Mouse (Mus musculus): ENCODE measurements around the gene Rnf186.
"Not testable (repeated sequence)": the region's sequence is repeated elsewhere in the genome, so short reads cannot be mapped to it uniquely, and the experiment has no call there.

Rnf186 gene

DNA sequence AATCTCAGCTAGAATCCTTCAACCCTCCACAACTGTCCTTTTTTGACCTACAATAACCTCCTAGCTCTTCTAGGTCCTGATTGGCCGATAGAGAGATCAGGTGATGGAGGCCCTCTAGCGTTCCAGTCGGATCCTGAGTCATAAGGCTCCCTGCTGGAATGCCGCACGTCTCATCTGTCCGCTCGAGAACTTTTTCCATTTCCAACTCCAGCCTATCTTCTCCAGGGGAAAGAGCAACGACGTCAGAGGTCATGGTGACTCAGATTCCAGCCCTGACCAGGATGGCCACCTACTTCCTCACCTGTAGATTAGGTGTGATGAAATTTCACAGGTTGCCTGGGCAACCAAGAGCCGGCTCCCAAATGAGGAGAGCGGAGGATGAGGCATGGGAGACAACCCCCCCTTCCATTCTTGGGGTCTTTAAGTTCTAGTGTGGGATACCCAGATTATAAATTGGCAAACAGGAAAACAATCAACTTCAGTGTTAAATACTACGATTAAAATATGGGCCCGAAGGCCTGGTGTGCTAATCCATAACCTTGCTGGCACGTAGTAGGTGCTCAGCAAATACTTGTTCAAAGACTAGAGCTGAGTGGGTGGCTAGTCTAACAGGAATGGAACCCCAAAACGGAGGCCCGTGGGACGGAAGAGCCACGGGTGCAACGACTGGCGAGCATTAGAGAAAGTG lies 5.4 kb downstream of the Rnf186 start:
- DNase-seq: peak; percentile 79

DNA sequence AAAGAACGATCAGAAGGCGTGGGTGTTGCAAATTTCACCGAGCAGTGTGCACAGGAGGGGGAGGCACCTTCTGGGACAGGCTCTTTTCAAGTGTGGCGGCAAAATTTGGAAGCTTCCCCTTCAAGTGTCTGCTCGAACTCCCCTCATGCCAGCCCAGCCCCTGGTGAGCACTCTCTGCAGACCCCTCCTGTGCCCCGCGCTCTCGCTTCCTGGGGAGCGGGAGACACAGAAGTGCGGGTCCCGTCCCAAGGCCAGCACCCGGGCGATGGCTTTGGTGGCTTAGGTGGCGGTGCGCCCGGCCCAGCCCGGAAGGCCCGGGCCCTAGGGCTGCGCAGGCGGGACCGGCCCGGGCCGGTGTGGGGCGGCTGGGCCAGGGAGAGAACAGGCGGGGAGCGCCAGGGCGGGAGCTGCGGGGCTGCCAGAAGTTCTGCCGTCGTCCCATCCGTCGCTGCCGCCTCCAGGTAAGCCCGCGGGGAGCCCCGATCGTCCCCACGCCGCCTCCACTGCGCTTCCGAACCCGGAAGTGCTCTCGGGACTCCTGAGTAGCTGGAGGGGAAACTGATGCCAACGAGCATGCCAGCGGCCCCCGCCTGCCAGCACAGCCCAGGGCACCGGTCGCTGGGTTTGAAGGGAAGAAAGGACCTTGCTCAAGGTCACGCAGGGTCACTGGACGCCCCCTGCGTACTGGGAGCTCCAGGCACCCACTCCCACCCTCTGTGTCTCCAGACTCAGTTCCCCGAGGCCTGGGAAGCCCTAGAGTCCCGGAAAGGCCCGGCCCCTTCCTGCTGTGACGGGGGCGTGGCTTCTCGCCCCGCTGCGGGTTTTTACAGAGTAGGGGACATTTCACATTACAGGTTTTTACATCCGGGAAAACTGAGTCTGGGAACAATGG lies 6.2 kb downstream of the Rnf186 start, which contains the start of gene Tmco4:
Gene Tmco4 (plus strand): TSS at position 62 of the 892 bp plus-strand sequence.
- DNase-seq: peak; percentile 89

DNA sequence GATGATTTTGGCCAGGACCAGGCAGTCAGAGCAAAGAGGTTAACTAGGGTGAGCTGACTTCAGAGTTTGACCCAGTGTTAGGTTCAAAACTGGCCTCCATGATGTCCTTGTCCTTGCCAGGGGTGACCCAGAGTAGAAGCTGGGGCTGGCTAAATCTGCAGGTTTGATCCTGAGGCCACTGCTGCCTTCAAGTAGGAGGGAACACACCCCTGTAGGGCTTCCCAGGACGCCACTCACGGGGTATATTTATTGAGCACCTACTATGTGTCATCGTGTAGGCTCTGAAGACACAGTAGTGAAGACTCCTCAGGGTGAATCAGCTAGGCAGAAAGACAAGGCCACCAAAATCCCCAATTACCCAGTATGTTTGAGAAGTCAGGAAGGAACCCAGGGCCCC lies 6.8 kb downstream of the Rnf186 start:
- DNase-seq: no peak

DNA sequence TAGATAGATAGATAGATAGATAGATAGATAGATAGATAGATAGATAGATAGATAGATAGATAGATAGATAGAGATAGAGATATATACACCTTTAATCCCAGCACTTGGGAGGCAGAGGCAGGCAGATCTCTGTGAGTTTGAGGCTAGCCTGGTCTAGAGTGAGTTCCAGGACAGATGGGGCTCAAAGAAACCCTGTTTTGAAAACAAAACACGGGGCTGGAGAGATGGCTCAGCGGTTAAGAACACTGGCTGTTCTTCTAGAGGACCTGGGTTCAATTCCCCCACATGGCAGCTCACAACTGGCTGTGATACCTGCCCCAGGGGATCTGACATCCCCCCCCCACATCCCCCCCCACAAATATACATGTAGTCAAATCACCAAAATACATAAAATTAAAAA lies 7.6 kb downstream of the Rnf186 start:
- not testable (repeated sequence) for DNase-seq

DNA sequence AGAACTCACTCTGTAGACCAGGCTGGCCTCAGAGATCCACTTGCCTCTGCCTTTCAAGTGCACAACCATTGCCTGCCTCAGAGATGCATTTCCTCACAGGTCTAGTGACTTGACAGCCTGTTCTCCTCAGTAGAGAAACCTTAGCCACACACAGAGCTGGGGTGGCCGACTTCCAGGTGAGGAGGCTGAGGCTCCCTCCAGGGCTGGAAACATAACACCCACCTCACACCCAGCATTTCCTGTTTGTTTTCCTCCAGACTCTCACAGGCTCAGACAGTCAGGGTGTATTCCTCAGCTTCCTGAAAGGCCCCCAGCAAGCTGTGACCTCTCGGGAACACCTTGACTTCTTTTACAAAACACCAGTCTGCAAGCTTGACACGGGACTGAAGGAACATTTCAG lies 8.3 kb downstream of the Rnf186 start:
- no peak for DNase-seq

DNA sequence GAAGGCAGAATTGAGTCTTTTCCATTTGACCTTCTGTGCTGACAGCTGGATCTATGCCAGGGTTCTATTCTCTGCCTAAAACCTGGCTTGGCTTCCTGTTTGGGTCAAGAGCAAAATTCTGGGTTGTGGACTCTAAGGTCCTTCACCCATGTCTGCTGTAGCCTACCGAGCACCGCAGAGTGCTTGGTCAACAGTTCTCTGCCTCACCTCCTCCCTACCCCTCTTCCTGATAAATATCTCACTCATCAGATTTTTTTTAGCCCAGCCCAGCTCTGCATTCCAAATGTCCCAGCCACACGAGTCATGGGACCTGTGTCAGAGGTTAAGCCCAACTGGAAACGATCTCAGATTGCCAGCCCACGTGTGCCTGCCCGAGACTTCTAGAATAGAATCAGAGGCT lies 9.1 kb downstream of the Rnf186 start:
- DNase-seq: peak; percentile 62

DNA sequence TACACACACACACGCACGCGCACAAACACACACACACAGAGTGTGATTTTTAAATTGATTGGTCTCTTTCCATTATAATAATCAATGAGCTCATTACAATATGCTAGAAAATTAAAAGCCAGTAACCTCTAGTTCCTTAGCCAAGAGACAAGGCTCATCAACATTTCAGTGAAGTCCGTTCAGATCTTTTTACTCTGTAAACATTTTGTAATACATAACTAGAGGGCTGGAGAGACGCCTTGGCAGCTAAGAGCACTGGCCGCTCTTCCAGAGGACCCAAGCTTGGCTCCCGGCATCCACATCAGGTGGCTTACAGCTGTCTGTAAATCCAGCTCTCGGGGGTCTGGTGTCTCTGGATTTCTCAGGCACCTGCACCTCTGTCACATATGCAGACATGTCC lies 13.1 kb downstream of the Rnf186 start:
- no peak for DNase-seq

DNA sequence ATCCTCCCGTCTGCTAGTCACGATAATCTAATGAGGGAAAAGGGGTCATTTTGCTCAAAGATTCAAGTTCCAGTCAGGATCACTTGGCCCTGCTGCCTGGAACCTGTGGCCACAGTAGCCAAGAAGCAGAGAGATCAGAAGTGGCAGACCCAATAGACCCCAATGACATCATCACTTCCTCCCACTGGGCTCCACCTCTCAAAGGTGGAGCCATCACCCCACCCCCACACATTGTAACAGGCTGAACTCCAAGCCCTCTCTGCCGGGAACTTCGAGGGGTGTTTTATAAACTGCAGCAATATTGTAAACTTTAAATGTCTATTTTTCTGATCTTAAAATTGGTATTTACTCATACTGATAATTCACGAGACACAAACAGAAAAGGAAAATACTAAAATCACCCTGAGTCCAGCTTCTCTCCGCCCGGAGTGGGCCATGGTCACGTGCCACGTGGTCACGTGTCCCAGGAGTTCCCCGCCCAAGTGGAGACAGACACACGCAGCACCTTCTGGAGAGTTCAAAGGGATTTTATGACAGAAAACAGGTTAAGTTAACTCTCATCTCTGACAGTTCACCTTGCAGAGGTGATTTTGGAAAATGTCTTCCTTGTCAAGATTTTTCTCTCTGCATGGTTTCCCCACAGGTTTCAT lies 14.0 kb downstream of the Rnf186 start:
- DNase-seq: no peak

DNA sequence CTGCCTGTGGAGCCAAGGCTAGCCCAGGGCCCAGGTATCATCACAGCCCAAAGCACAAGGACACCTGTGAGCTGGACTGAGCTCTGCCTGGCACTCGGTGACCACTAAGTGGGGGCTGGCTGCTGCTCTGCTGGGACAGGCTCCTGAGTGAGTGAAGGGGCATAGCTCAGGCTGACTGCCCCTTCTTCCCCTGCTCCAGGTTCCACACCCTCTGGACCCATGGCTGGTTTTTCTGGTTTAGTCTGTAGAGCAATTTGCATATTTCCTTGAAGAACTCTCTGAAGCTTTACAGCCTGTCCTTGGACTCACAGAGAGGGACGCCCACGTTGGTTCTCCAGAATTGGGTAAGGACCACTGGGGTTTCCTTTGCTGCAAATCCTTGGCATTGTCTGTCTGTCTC lies 16.5 kb downstream of the Rnf186 start:
- DNase-seq: no peak

DNA sequence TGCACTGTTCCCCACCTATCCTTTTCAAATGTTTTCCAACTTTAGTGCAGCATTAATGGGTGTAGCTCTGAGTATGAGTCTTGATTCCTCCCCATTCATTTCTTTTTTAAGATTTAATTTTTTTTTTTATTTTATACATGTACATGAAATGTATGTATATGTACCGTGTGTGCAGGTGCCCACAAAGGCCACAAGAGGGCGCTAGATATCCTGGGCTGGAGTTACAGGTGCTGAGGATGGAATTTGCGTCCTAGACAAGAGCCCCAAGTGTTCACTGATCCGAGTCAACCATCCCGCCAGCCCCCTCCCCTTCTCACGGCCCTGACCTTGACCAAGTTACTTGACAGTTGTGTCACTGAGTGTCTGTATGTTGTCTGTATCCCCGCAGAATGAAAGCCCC lies 17.8 kb downstream of the Rnf186 start:
- DNase-seq: no peak

DNA sequence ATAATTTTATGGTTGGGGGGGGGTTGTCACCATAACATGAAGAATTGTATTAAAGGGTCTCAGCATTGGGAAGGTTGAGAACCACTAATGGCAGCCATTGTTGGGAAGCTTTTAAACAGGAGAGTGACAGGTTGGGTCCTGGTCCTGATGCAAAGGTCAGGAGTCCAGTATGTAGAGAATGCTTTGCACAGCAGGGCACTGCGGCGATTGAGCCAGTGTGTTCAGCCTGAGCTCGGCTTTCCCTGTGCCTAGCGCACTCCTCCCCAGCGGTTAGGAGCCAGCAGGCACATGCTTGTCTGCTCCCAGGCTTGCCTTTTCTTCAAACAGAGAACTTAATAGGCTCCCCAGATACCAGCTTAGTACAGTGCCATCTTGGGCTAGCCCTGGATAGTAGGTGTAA lies 19.4 kb downstream of the Rnf186 start:
- no peak for DNase-seq

DNA sequence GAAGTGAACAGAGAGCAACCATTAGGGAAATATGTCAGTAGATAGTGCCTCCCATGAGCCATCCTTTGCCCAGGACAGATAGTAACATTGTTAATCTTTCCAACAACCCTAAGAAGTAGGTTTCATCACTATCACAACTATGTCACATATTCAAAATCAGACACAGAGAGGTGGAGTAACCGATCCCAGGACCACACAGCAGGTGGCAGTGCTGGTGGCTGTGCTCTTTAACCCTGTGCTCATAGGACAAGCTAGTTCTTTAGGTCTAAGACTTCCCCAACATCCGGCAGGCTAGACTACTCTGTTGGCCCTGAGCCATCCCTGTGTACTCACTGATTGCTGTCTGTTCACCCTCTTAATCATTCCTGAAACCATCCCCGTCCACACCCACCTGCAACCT lies 27.5 kb downstream of the Rnf186 start:
- DNase-seq: no peak

DNA sequence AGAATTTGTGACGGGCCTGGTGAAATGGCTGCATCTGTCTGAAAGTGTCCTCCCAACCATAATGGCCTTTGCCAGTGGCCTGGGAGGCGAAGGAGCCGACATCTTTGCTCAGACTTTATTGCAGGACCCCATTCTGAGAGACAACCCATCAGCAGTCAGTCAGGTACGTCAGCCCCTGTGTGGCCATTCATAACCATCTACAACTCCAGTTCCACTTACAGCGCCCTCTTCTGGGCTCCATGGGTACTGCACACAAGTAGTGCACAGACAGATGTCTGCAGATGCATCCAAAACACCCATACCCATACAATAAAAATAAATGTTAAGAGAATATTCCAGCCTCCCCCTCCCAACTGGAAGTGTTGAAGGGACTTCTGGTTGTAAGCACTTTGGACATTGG lies 29.5 kb downstream of the Rnf186 start:
- DNase-seq: peak; percentile 37

DNA sequence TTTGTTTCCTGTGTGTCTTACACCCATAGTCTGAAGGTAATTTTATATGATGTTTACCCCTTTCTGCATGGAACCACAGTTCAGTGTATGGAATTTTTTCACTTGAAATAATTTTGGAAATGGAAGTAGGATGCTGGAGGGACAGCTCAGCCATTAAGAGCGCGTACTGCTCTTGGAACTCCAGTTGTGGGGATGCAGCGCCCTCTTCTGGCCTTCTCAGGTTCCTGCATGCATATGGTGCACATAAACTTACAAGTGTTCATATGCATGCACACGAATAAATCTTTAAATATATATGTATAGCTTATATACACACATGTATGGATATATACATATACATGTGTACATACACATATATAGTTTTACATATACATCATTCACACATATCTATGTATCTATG lies 30.2 kb downstream of the Rnf186 start:
- no peak for DNase-seq

DNA sequence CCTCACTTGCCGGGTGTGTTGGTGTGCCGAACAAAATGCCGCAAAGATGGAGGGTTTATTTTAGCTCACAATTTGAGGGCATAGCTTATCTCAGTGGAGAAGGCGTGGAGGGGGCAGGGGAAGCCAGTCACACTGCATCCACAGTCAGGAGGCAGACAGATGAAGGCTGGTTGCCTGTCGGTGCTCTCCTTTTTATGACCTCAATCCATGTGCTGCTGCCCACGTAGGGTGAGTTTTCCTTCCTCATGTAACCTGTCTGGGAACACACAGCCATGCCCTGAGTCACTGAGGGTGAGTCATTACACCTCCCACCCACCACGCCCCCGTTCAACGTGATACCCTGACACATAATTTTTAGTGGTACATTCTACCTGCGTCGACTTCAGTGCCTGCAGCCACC lies 31.7 kb downstream of the Rnf186 start:
- DNase-seq: no peak

DNA sequence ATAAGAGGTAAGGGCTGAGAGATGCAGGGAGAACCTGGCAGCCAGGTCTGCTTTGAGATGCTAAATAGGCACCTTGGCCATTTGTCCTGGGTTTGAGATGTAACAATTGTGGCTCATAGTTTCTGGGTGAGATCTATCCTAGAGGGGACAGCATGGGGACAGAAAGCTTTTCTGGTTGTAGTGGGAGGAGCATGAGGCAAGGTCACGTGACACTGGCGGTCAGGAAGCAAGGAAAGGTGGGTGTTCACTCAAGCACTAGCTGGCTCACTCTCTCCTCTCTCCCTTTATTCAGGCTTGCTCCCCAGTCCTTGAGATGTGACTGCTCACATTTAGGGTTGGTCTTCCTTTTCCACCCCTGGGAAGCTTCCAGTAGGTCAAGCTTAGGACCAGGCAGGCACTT lies 34.1 kb downstream of the Rnf186 start:
- DNase-seq: no peak

DNA sequence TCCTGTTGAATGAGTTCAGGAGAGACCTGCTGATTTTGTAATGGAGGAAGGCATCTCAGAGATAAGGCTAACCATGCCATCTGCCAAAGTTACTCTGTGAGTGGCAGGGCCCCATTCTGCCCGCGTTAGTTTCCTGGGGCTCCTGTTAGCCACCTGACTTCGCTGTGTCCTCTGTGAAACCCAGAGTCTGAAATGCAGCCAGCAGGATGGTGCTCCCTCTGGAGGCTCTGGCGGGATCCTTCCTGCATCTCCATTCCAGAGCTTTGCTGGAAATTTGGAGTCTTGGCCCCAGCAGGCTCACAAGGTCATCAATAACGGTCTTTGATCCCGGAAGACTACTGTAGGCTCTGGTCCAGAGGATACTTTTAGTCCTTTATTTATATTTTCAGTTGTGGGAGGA lies 34.5 kb downstream of the Rnf186 start:
- peak; percentile 63 for DNase-seq

DNA sequence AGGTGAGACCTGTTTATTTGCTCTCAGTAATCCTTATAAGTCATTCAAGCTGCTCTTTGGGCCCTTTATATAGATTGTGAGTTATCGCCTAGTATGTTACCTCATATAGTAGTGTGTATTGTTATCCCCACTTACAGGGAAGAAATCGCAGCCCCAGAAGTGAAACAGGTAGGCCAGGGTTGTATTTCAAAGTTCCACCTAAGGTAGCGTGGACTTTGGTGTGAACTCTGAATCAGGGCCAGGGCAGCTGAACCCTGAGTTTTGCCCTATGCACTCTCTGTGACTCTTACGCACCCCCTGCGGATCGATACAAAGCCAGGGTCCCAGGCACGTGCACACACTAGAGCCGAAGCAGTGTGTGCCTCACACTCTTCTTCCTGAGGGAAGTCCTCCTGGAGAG lies 37.2 kb downstream of the Rnf186 start:
- DNase-seq: no peak

DNA sequence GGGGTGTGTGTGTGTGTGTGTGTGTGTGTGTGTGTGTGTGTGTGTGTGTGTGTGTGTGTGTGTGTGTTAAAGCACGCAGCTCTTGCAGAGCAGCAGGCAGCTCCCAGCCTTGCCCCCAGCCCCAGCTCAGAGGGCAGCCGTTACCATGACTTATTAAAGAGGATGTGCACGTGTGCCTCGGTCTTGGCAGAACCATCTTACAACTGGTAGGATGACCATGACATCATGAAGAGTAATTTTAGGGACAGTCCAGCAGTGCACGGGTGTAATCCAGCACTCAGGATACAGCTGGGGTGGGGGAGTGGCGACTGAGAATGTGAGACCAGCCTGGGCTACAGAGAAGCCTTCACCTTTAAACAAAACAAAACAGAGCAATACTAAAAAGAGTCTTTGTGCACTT lies 38.3 kb downstream of the Rnf186 start:
- no peak for DNase-seq

DNA sequence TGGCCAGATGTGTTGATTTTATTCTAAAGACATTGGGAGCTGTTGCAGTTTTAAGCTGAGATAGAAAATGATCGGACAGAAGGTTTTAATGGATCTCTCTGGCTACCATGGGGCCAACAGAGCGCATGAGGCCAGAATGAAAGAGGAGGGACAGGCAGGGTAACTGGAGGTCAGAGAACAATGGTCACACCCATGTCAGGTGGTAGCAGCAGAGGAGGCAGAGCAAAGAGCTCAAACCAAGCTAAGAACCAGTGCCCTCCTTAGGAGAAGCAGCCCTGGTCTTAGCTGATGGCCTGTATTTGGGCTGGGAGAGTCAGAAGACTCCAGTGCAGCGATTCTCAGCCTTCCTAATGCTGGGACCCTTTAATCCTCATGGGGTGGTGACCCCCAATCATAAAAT lies 40.4 kb downstream of the Rnf186 start:
- DNase-seq: no peak

DNA sequence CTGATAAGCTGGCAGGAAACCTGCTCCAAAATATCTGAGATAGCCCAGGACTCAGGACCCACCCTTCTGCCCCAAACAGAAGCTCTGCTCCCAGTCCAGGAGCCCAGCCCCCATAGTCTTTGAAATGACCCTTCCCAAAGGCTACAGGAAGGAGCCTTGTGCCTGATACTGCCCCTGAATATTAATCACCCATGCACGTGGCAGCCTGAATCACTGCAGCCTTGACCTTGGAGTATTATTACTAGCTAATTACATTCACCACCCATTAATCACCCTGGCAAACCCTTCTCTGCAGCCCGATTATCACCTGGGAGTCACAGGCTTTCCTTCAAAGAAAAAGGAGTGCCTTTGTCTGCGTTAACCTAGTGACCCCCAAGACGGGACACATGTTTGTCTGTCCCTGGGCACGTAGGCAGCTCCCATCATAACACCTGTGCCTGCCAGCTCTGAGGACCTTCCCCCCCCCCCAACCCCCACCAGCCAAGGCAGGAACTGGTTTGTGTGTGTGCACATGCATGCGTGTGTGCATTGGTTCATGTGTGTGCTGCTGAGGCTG lies 41.1 kb downstream of the Rnf186 start:
- DNase-seq: no peak

DNA sequence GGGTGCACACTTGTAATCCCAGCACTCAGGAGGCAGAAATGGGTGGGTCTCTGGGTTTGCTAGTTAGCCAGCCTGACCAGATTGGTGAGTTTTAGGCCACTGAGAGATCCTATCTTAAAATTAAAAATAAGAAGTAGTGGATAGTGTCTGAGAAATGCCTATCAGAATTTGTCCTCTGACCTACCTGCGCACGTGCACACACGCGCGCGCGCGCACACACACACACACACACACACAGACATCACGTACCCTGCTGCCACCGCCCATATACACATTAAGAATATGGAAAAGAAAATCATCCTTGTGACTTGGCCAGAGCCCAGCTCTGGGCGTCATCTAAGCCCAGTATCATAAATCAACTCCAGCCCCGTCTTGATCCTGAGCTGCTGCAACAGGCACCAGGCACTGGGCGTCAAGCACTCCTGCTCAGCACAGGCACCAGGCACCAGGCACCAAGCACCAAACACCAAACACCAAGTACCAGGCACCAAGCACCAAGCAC lies 44.3 kb downstream of the Rnf186 start:
- DNase-seq: no peak

DNA sequence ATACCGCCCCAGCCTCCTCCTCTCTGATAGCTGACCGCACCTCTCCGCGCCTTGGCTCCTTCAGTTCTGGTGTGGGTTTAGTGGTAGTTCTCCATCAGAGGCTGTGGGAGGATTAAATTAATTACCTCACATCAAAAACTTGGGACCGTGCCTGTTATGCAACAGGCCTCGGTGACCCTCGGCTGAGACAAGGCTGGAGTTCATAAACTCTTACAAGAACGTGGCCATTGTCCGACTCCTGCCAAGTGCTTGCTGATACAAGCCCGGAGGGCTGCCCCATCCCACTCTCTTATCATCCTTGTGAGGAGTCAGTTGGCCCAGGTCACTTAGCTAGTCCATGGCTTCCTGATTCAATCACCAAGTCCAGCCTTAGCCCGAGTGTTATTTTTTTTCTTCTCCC lies 46.4 kb downstream of the Rnf186 start:
- DNase-seq: peak; percentile 38
